Mouse (Mus musculus): Measurements from ENCODE around the gene Ndufb6. TPM values are rescaled to one million over a fixed set of nuclear protein-coding genes. Genes with fewer than 3 reads are reported as not detected.

The Ndufb6 gene
- polyA plus RNA-seq, 1 experiment from 2014 or later = 457 TPM

DNA sequence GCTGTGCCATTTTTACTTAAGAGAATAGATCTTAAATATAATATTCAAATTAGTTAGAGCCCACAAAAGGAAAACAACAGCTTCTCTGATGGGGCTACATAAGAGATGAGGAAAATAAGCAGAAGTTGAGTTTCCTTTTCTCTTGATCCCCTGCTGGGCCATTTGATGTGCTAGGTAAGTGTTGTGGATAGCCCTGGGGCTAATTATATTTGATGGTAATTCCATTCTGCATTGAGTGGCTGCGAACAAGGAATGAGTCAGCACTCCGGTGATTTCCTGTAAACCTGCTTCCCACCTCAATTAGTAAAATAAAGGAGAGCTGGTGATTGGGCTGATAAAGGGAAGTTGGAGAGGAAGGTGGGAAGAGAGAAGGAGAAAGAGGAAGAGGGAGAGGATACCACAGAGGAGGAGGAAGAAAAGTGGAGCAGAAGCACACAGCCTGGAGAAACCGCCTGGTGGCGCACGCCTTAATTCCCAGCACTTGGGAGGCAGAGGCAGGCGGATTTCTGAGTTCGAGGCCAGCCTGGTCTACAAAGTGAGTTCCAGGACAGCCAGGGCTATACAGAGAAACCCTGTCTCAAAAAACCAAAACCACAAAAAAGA is 46.1 kb downstream of the Ndufb6 start:
- H3K9ac ChIP-seq = no peak overlapping the region
- H3K27me3 ChIP-seq (replicated peaks) = no peaks in the 10 kb centered on the region
- H3K9me3 ChIP-seq (replicated peaks) = no peaks in the 10 kb centered on the region
- no peak for ATAC-seq (ENCODE audit: insufficient number of reproducible peaks, low FRiP score)
- no peaks in the 10 kb centered on the region for H3K4me1 ChIP-seq (replicated peaks)
- no peak overlapping the region for H3K4me3 ChIP-seq
- 91% methylated on average over 7 of the region's 7 CpGs for WGBS
- H3K4me2 ChIP-seq = no peak overlapping the region
- H3K27ac ChIP-seq (ENCODE audit: poor library complexity, severe bottlenecking) = no peak overlapping the region
- peaks cover 11% of the 10 kb centered on the region; the same call in 1 of the 2 replicates for H3K36me3 ChIP-seq

DNA sequence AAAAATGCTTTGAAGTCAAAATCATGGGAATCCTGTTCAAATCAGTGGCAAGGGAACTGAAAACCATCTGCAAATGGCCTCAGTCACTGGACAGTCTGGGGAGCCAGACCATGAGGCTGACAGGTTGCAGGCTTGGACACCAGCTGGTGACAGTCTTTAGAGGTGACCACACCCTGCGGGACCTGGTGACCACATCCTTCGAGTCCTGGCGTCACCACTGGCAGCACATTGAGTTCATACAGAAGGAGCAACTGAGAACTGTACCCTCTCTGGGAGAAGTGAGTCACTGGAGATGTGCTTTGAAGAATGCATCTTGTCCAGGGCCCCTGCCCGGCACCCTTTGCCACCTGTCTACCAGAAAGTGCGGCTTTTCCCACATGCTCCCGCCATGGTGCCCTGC is 49.5 kb downstream of the Ndufb6 start:
- WGBS = 87% methylated on average over 6 of the region's 6 CpGs
- H3K27ac ChIP-seq (ENCODE audit: poor library complexity, severe bottlenecking) = no peak overlapping the region
- no peak overlapping the region for H3K4me2 ChIP-seq
- H3K36me3 ChIP-seq = peaks cover 12% of the 10 kb centered on the region; the same call in 1 of the 2 replicates
- H3K4me3 ChIP-seq = no peak overlapping the region
- H3K9ac ChIP-seq = no peak overlapping the region
- no peaks in the 10 kb centered on the region for H3K4me1 ChIP-seq (replicated peaks)
- no peaks in the 10 kb centered on the region for H3K27me3 ChIP-seq (replicated peaks)
- no peak for ATAC-seq (ENCODE audit: insufficient number of reproducible peaks, low FRiP score)
- no peaks in the 10 kb centered on the region for H3K9me3 ChIP-seq (replicated peaks)

GRCm38 (mm10) chr4:40227886-40228285 is 51.3 kb downstream of the Ndufb6 start:
- 0 out of 2 replicates have a peak, but pooled peaks cover 5% of the 10 kb centered on the region for H3K36me3 ChIP-seq
- 84% methylated on average over 7 of the region's 7 CpGs for WGBS
- H3K4me3 ChIP-seq = no peak overlapping the region
- H3K4me1 ChIP-seq (replicated peaks) = no peaks in the 10 kb centered on the region
- H3K9me3 ChIP-seq (replicated peaks) = no peaks in the 10 kb centered on the region
- H3K4me2 ChIP-seq = no peak overlapping the region
- H3K27me3 ChIP-seq (replicated peaks) = no peaks in the 10 kb centered on the region
- H3K9ac ChIP-seq = no peak overlapping the region
- no peak for ATAC-seq (ENCODE audit: insufficient number of reproducible peaks, low FRiP score)
- H3K27ac ChIP-seq (ENCODE audit: poor library complexity, severe bottlenecking) = no peak overlapping the region

- H3K27ac ChIP-seq (ENCODE audit: poor library complexity, severe bottlenecking) = no peak overlapping the region
- H3K9me3 ChIP-seq (replicated peaks) = no peaks in the 10 kb centered on the region
- H3K36me3 ChIP-seq = 0 out of 2 replicates have a peak, but pooled peaks cover 7% of the 10 kb centered on the region
- no peak for ATAC-seq (ENCODE audit: insufficient number of reproducible peaks, low FRiP score)
- 80% methylated on average over 11 of the region's 11 CpGs for WGBS
- no peaks in the 10 kb centered on the region for H3K4me1 ChIP-seq (replicated peaks)
- no peak overlapping the region for H3K9ac ChIP-seq
- no peak overlapping the region for H3K4me3 ChIP-seq
- H3K27me3 ChIP-seq (replicated peaks) = no peaks in the 10 kb centered on the region; the same call in 1 of the 2 replicates
- H3K4me2 ChIP-seq = no peak overlapping the region
These were observed 52.1 kb downstream of the Ndufb6 start for GRCm38 (mm10) chr4:40227131-40227530.

DNA sequence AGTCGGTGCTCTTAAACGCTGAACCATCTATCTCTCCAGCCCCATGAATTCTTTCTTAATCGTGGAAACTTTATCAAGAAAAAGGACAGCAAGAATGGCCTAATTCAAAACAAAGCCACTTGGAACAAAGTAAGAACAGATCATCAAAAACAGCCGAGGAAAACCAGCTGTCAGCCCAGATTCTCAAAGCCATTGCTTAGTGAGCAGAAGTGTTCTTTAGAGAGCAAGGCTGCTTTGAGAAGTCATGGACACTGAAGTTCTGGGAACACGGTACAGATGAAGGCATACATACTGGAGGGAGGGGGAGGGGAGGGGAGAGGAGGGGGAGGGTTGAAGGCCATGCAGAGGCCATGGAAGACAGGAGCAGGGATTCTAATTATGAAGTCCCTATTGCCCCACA is 53.1 kb downstream of the Ndufb6 start:
- WGBS = 64% methylated on average over 5 of the region's 5 CpGs
- H3K36me3 ChIP-seq = 0 out of 2 replicates have a peak, but pooled peaks cover 7% of the 10 kb centered on the region
- no peak overlapping the region for H3K4me3 ChIP-seq
- no peak overlapping the region for H3K4me2 ChIP-seq
- peaks cover under 1% of the 10 kb centered on the region; the same call in 1 of the 2 replicates for H3K4me1 ChIP-seq (replicated peaks)
- H3K27me3 ChIP-seq (replicated peaks) = peaks cover 10% of the 10 kb centered on the region
- H3K27ac ChIP-seq (ENCODE audit: poor library complexity, severe bottlenecking) = no peak overlapping the region
- no peak overlapping the region for H3K9ac ChIP-seq
- no peak for ATAC-seq (ENCODE audit: insufficient number of reproducible peaks, low FRiP score)
- H3K9me3 ChIP-seq (replicated peaks) = no peaks in the 10 kb centered on the region

DNA sequence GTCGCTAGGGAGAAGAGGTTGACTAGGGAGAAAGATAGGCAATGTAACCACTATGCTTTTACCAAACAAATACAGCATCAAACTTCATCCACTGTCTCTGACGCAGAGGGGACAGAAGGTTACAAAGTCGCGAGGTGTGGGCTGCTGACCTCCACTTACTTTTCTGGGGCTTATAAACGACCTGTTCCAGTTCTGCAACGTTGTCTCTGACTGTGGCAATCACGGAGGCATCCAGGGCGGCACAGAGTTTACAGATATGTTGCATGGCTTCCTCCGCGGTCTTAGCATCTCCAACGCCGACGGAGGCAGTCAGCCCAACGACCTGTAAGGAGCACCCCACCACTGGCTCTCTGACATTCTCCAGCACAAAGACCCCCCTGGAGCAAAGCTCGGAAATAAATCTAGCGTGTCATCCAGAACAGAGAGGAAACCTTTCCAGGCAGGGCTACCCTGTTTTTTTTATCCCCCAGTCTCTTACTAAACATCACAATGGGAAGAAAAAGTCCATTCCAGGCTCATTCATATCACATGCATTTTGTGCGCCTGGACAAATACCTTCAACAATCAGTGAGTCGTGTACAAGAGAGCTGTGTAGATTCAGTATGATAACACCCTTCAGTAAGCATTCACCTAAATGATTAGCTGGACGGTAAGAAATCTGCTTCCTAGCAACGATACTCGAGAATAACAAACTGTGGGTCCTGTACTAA is 57.2 kb downstream of the Ndufb6 start:
- Histone ChIP-seq H3K9ac (no peak overlapping the region), H3K4me1 (replicated peaks) (peaks cover 12% of the 10 kb centered on the region), H3K4me3 (no peak overlapping the region), H3K36me3 (0 out of 2 replicates have a peak, but pooled peaks cover 9% of the 10 kb centered on the region), H3K27me3 (replicated peaks) (peaks cover 14% of the 10 kb centered on the region), H3K9me3 (replicated peaks) (no peaks in the 10 kb centered on the region), H3K4me2 (no peak overlapping the region), H3K27ac (ENCODE audit: poor library complexity, severe bottlenecking) (no peak overlapping the region)
- WGBS = 40% methylated on average over 21 of the region's 21 CpGs
- no peak for ATAC-seq (ENCODE audit: insufficient number of reproducible peaks, low FRiP score)

DNA sequence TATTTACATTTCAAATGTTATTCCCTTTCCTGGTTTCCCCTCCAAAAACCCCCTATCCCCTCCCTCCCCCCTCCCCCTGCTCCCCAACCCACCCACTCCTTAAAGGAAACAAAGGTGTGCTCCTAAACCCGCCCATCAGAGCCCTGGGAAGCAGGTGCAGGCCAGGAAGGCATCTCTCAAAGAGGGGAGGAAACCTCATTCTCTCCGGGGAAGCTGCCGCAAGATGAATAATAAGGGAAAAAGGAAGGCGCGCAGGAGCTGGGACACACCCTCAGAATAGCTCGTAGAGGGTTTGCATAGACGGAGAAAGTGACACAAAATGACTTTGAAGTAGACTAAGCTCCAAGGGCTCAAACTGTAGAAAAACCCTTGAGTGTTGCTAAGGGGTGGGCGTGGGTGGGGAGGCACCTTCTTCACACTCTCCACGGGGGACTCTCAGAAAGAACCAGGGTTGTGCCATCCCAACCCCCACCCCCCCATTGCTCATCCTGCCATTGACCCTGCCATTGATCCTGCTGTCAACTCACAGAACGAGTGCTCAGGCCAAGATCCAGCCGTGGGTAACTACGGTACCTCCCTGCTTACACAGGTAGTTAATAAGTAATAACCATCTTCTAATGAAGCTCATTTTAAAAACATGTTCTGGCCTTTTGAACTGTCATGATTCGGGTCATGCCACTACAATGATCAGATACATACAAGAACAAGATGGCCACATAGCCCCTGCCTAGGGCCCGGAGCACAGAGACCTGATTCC is 58.0 kb downstream of the Ndufb6 start:
- 26% methylated on average over 14 of the region's 14 CpGs for WGBS
- Histone ChIP-seq H3K36me3 (0 out of 2 replicates have a peak, but pooled peaks cover 9% of the 10 kb centered on the region), H3K9ac (no peak overlapping the region), H3K27me3 (replicated peaks) (peaks cover 14% of the 10 kb centered on the region), H3K27ac (ENCODE audit: poor library complexity, severe bottlenecking) (no peak overlapping the region), H3K4me3 (no peak overlapping the region), H3K9me3 (replicated peaks) (no peaks in the 10 kb centered on the region), H3K4me1 (replicated peaks) (peaks cover 12% of the 10 kb centered on the region), H3K4me2 (peak overlapping the region; percentile 53)
- ATAC-seq (ENCODE audit: insufficient number of reproducible peaks, low FRiP score) = no peak

Other genes starting within 250 kb of the Ndufb6 start
- gene Aco1, start 136.3 kb downstream of the Ndufb6 start, polyA plus RNA-seq (2016; fragmentation: Nextera tagmentation; extraction: Ambion mirVana) = 33.1 and 34.6 TPM in 2 replicates
- 8.1 and 8.7 TPM in 2 replicates for gene Ddx58, start 39.6 kb downstream of the Ndufb6 start, polyA plus RNA-seq (2016; fragmentation: Nextera tagmentation; extraction: Ambion mirVana)
- 28.4 and 34.7 TPM in 2 replicates for gene Smim27, start 9.8 kb downstream of the Ndufb6 start, polyA plus RNA-seq (2016; fragmentation: Nextera tagmentation; extraction: Ambion mirVana)
- gene Topors, start 9.6 kb downstream of the Ndufb6 start, polyA plus RNA-seq (2016; fragmentation: Nextera tagmentation; extraction: Ambion mirVana) = 35.3 and 36.3 TPM in 2 replicates
- 0.81 and 1.0 TPM in 2 replicates for gene Tmem215, start 192.8 kb upstream of the Ndufb6 start, polyA plus RNA-seq (2016; fragmentation: Nextera tagmentation; extraction: Ambion mirVana)

Measured in heart, embryonic 12.5 days (tissue).